Mouse (Mus musculus) hematopoietic stem cell, adult 5-6 weeks (primary cell): ENCODE data around the gene Efhc2. TPM values are rescaled to one million over a fixed set of nuclear protein-coding genes. Genes with fewer than 3 reads are reported as not detected.

Source experiments
- ATAC-seq, 2 experiments: fragments of 125-278 bp in 1 of 2; replicated peaks in 1 of 2; 2 replicates each; pipeline ENCODE4 v1.8.0; 2016 to 2017; ENCODE audit warnings: inconsistent platforms in 2 of 2, mild to moderate bottlenecking in 2 of 2, moderate number of reproducible peaks in 2 of 2, low read depth in 1 of 2, moderate TSS enrichment in 1 of 2; ENCODE audit not compliant: low FRiP score in 2 of 2, poor library complexity in 2 of 2, severe bottlenecking in 2 of 2, insufficient read depth in 1 of 2, low TSS enrichment in 1 of 2
- total RNA-seq: library from RNA; stranded (forward); fragments of 172-1452, 232-1000 nt; gene quantifications from 2 replicates; pipeline ENCODE4 v1.2.3, GENCODE M21; 2017

Gene Efhc2
- 0.20 and 0.69 TPM in 2 replicates for total RNA-seq

- ATAC-seq: peak; percentile 62
Measured at GRCm38 (mm10) chrX:17319126-17319583, at the start of gene Efhc2. Gene Efhc2 (minus strand): TSS chrX:17319368.

- peak; percentile 73 to 82 for ATAC-seq
Measured at GRCm38 (mm10) chrX:17365114-17365513, 45.9 kb upstream of the Efhc2 start.

- ATAC-seq: peak; percentile 77 to 88
Measured at GRCm38 (mm10) chrX:17300349-17300880, 18.8 kb downstream of the Efhc2 start.

- no peak for ATAC-seq
Measured at GRCm38 (mm10) chrX:17283899-17284298, 35.3 kb downstream of the Efhc2 start.

GRCm38 (mm10) chrX:17225141-17225540 is 94.0 kb downstream of the Efhc2 start:
- no peak for ATAC-seq

- ATAC-seq: no peak
Measured at GRCm38 (mm10) chrX:17217451-17217850, 101.7 kb downstream of the Efhc2 start.

GRCm38 (mm10) chrX:17213515-17213914 is 105.7 kb downstream of the Efhc2 start:
- no peak for ATAC-seq

- ATAC-seq: no peak
Measured at GRCm38 (mm10) chrX:17175748-17176147, 143.4 kb downstream of the Efhc2 start.

- no peak for ATAC-seq
Measured at GRCm38 (mm10) chrX:17165638-17166037, 153.5 kb downstream of the Efhc2 start.
